Mouse (Mus musculus) stomach, postnatal 0 days (tissue): ENCODE data around the gene Ncln.

Experiments used
- CTCF ChIP-seq: IDR thresholded peaks from 2 replicates; pipeline ENCODE4 v1.5.1; 2016; ENCODE audit warnings: antibody characterized with exemption, low read depth, mild to moderate bottlenecking, moderate library complexity
- EP300 ChIP-seq: optimal IDR thresholded peaks from 2 replicates; pipeline ENCODE3; 2016; ENCODE audit warnings: antibody characterized with exemption

- TF ChIP-seq CTCF (peak; percentile 74), EP300 (no peak)
Measured at GRCm38 (mm10) chr10:81482533-81482889, 13.7 kb downstream of the Ncln start, which contains the start of gene Celf5.
